Mouse (Mus musculus) kidney, postnatal 0 days (tissue): ENCODE measurements at regions not wholly inside any gene's neighbourhood (a gene's known extent, or its start where the extent isn't known, plus 50 kb on each side); places are given as distances from the start of the nearest gene placed in this dataset.
A peak's percentile ranks its signal among the peaks of the same experiment; 100 is the strongest.
"Not testable (repeated sequence)": the region's sequence is repeated elsewhere in the genome, so short reads cannot be mapped to it uniquely, and the experiment has no call there.

Source experiments
- ATAC-seq: fragments of 200-750 bp; cut with Nextera tagmentation; replicated peaks from 2 replicates; pipeline ENCODE4 v1.8.0; 2017; ENCODE audit warnings: low read depth, moderate number of reproducible peaks, moderate TSS enrichment, moderate library complexity; ENCODE audit not compliant: low FRiP score
- DNase-seq: peaks from one replicate; pipeline ENCODE4 v3.0.0-alpha.2; 2016; ENCODE audit warnings: low spot score
- H3K27ac ChIP-seq: fragments of 300-500 bp; sonication (generic); 2 replicates; pipeline ENCODE4 v1.5.1; 2014; ENCODE audit warnings: mild to moderate bottlenecking
- H3K27me3 ChIP-seq: fragments of 300-500 bp; sonication (generic); 2 replicates; pipeline ENCODE4 v1.6.1; 2014; ENCODE audit warnings: low read length, mixed read lengths; ENCODE audit not compliant: insufficient read depth
- H3K36me3 ChIP-seq: fragments of 300-500 bp; sonication (generic); 2 replicates; pipeline ENCODE4 v1.6.1; 2014; ENCODE audit warnings: low read length, mixed read lengths; ENCODE audit not compliant: insufficient read depth
- H3K4me1 ChIP-seq: fragments of 300-500 bp; sonication (generic); replicated peaks from 2 replicates; pipeline ENCODE4 v1.6.1; 2014; ENCODE audit warnings: antibody characterized with exemption, low read length, mixed read lengths; ENCODE audit not compliant: insufficient read depth
- H3K4me2 ChIP-seq: fragments of 300-500 bp; sonication (generic); 2 replicates; pipeline ENCODE4 v1.6.1; 2014; ENCODE audit warnings: mild to moderate bottlenecking, low read length, moderate library complexity, mixed read lengths
- H3K4me3 ChIP-seq: fragments of 300-500 bp; sonication (generic); replicated peaks from 2 replicates; pipeline ENCODE4 v1.5.1; 2014; ENCODE audit warnings: low read depth, low read length
- H3K9ac ChIP-seq: fragments of 300-500 bp; sonication (generic); 2 replicates; pipeline ENCODE4 v1.6.1; 2014; ENCODE audit warnings: low read depth, low read length
- H3K9me3 ChIP-seq: fragments of 300-500 bp; sonication (generic); replicated peaks from 2 replicates; pipeline ENCODE4 v1.6.1; 2016; ENCODE audit warnings: low read length, inconsistent platforms, mixed read lengths
- CTCF ChIP-seq: IDR thresholded peaks from 2 replicates; pipeline ENCODE4 v1.5.1; 2016; ENCODE audit warnings: antibody characterized with exemption, low read depth, mild to moderate bottlenecking, moderate library complexity
- WGBS: fragments of 180-500 bp; shearing (Covaris S2); extraction: QIAGEN DNeasy Blood & Tissue Kit; methylation state at CpG from one replicate; pipeline ENCODE4 v1.1.7; 2014; 5-methylcytosine and 5-hydroxymethylcytosine counted together

- TF ChIP-seq CTCF, result no peak
- Histone ChIP-seq H3K9me3 (no peaks in the 10 kb centered on the region), H3K4me3 (no peak overlapping the region), H3K9ac (no peak overlapping the region), H3K4me1 (no peaks in the 10 kb centered on the region), H3K27me3 (no peaks in the 10 kb centered on the region), H3K27ac (no peak overlapping the region), H3K36me3 (no peaks in the 10 kb centered on the region), H3K4me2 (no peak overlapping the region)
- ATAC-seq (no peak), DNase-seq (no peak)
Measured at GRCm38 (mm10) chr15:19458485-19458884, 639.7 kb downstream of the Cdh10 start.

DNA sequence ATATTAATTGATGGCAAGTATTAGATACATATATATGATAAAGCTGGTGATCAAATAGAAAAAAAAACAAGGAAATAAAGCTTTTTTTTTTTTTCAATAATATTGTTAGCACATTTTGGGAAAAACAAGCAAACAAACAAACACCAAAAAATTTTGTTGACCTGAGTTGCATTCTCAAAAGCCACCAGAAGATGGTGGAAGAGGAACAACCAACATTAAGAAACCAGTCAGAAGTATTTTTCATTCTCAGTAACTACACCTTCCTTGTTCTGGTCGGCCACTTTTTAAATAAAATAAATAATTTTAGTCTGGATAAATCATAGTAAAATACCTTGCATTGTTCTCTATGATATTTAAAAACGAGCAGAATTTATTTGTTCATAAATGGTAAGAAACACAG lies 654.8 kb downstream of the Cdh10 start:
- no peaks in the 10 kb centered on the region for H3K4me1 ChIP-seq
- ATAC-seq (no peak), DNase-seq (peak; percentile 29)
- H3K36me3 ChIP-seq, result no peaks in the 10 kb centered on the region
- no peak overlapping the region for H3K9ac ChIP-seq
- no peaks in the 10 kb centered on the region for H3K27me3 ChIP-seq
- TF ChIP-seq CTCF, result peak; percentile 60
- no peak overlapping the region for H3K4me2 ChIP-seq
- 17% methylated on average over 2 of the region's 2 CpGs for WGBS
- H3K4me3 ChIP-seq, result no peak overlapping the region
- no peaks in the 10 kb centered on the region for H3K9me3 ChIP-seq
- no peak overlapping the region for H3K27ac ChIP-seq

- ATAC-seq, H3K4me2 ChIP-seq, H3K27me3 ChIP-seq, H3K4me3 ChIP-seq, H3K4me1 ChIP-seq, H3K36me3 ChIP-seq, DNase-seq, H3K27ac ChIP-seq, H3K9ac ChIP-seq, H3K9me3 ChIP-seq: not testable (repeated sequence)
Measured at GRCm38 (mm10) chr15:19493556-19493955, 674.8 kb downstream of the Cdh10 start.

DNA sequence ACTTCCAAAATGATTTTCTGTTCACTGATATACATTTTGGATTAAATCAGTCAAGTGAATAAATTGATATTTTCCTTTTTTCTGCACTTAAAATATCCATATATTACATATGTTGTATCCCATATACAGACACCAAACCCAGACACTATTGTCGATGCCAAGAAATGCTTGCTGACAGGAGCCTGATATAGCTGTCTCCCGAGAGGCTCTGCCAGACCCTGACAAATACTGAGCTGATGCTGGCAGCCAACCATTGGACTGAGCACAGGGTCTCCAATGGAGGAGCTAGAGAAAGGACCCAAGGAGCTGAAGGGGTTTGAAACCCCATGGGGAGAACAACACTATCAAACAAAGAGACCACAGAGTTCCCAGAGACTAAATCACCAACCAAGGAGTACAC lies 700.6 kb downstream of the Cdh10 start:
- 74% methylated on average over 2 of the region's 2 CpGs for WGBS

DNA sequence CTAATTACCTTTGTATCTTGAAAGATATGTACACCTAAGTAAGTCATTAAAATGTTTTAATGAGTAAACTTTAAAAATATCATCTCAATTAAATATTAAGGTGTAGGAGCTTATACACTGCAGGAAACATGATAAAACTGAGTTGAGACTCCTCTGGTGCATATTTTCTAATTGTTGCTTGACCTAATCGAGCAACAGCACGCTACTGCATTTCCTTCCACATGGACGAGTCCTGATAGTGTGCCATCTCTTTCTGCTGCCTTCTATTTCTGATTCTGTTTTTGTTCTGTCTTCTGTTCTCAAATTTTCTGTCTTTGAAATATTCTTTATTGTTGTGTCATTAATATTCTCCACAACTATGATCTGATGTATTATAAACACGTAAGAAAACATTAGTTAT lies 721.9 kb downstream of the Cdh10 start:
- Histone ChIP-seq H3K36me3 (no peaks in the 10 kb centered on the region), H3K27ac (no peak overlapping the region), H3K9ac (no peak overlapping the region), H3K27me3 (no peaks in the 10 kb centered on the region), H3K4me1 (no peaks in the 10 kb centered on the region), H3K4me2 (no peak overlapping the region), H3K9me3 (no peaks in the 10 kb centered on the region), H3K4me3 (no peak overlapping the region)
- ATAC-seq, result no peak
- DNase-seq, result no peak
- TF ChIP-seq CTCF, result no peak
- WGBS, result 89% methylated on average over 4 of the region's 4 CpGs

More for the DNA sequence above, 700.6 kb downstream of the Cdh10 start:
- no peak for TF ChIP-seq CTCF
- H3K9me3 ChIP-seq, result no peaks in the 10 kb centered on the region
- no peak overlapping the region for H3K4me3 ChIP-seq
- H3K27me3 ChIP-seq, result no peaks in the 10 kb centered on the region
- H3K4me1 ChIP-seq, result no peaks in the 10 kb centered on the region
- ATAC-seq (no peak), DNase-seq (no peak)
- no peaks in the 10 kb centered on the region for H3K36me3 ChIP-seq
- H3K9ac ChIP-seq, result no peak overlapping the region
- H3K4me2 ChIP-seq, result no peak overlapping the region
- no peak overlapping the region for H3K27ac ChIP-seq

DNA sequence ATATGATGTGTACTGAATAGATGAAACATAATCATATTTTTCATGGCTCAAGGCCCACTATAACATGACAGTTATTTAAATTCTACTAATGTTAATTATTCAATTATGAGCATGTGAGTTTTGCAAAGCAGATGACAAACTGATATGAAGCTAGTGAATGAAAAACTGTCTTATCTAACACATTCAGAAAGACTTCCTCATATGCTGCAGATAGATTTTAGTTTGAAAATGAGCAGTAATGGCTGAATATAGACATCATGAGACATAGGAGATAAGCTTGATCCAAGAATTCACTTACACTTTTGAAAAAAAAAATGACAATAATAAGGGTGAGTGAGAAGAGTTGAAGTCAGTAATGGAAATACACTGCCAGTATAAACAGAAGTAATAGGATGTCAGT lies 731.0 kb downstream of the Cdh10 start:
- no peak for DNase-seq
- H3K27ac ChIP-seq, result no peak overlapping the region
- H3K27me3 ChIP-seq, result no peaks in the 10 kb centered on the region
- no peak for ATAC-seq
- no peaks in the 10 kb centered on the region for H3K9me3 ChIP-seq
- H3K4me2 ChIP-seq, result no peak overlapping the region
- H3K36me3 ChIP-seq, result no peaks in the 10 kb centered on the region
- H3K4me3 ChIP-seq, result no peak overlapping the region
- H3K4me1 ChIP-seq, result no peaks in the 10 kb centered on the region
- H3K9ac ChIP-seq, result no peak overlapping the region
- no peak for TF ChIP-seq CTCF

DNA sequence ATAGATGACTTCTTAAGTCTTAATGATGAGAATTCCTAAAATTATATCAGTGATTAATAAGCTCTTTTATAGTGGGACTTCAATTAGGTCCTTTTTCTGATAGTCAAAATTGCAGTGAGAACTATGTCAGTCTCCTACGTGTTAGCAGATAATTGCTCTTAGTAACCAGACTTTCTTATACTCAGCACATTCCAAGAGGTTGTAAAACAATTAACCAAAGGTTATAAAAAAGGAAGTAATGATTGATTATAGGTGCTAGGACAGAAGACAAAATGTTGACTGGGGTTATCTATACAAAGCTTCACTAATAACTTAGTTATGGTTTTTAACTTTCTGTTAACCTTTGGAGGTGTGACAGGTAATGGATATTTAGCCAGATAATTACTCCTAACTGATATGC lies 766.0 kb downstream of the Cdh10 start:
- H3K9ac ChIP-seq, result no peak overlapping the region
- no peak overlapping the region for H3K4me2 ChIP-seq
- no peaks in the 10 kb centered on the region for H3K27me3 ChIP-seq
- no peaks in the 10 kb centered on the region for H3K36me3 ChIP-seq
- H3K27ac ChIP-seq, result no peak overlapping the region
- H3K4me3 ChIP-seq, result no peak overlapping the region
- TF ChIP-seq CTCF, result no peak
- ATAC-seq (no peak), DNase-seq (no peak)
- no peaks in the 10 kb centered on the region for H3K4me1 ChIP-seq
- no peaks in the 10 kb centered on the region for H3K9me3 ChIP-seq
- 18% methylated on average over 1 of the region's 1 CpGs for WGBS
